In the genomic region with DNA sequence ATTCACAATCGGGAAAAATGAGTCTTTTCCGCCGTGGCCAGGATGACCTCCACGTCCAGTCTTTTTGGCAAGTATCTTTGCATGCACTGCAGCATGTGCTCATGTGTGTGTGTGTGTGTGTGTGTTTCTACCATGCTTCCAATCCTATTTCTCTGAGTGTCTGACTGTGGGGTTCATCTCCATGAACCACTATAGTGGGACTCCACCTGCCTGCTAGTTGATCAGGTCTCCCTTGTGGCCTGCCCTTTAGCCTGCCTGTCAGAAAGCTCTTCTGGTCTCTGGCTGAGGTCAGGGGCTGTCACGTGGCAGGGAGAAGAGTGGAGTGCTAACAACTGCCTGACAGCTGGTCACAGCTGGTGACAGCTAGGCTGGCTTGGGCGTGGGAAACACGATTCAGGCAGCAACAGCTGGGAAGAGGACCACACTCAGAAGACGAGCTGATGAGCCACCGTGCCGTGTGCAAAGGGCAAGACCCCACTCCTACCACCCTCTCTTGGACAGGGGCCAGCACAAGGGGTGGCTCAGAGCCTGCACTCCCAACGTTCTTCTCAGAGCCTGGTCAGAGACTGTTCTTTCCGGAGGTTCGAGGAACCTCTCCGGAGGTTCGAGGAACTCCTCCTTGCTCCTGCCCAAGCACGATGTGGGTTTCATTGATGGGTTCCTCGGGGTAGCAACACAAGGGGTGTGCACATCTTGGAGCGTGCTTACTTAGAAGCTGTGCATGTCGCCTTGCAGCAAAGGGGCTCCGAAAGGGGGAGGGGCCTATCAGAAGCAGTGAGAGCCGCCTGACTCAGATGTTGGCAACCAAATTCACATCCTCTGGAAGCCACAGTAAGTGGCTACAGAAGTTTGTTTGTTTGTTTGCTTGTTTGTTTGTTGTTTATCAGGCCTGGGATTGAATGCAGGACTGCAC, we compare ENCODE assay signal across 9 mouse cellular contexts. TPM values are rescaled to one million over a fixed set of nuclear protein-coding genes. Genes with fewer than 3 reads are reported as not detected.
DNase-seq lines count a peak whose midpoint lies in the region; ATAC-seq and TF ChIP-seq lines count a peak whose summit lies in the region.
"Had no signal": no experiment of that assay in that cellular context is flagged by ENCODE, and none has a peak within 500 bp of the region (broad histone marks: within the 10 kb centered on the region; RNA-seq: fewer than 3 reads in every experiment).

No protein-coding gene starts in this region.

- H3K4me1 ChIP-seq in embryonic facial prominence, embryonic 14.5 days (ENCODE audit: control insufficient read depth, insufficient read depth, low read length), result no peaks in the 10 kb centered on the region
- peaks cover 11% of the 10 kb centered on the region for H3K4me1 ChIP-seq in hindbrain, embryonic 12.5 days
- peaks cover 8% of the 10 kb centered on the region; the same call in 1 of the 2 replicates for H3K4me1 ChIP-seq in limb, embryonic 14.5 days (ENCODE audit: control insufficient read depth, insufficient read depth, low read length)
- no peaks in the 10 kb centered on the region for H3K4me1 ChIP-seq in midbrain, embryonic 16.5 days (ENCODE audit: control insufficient read depth, insufficient read depth, low read length)

- H3K27ac ChIP-seq in embryonic facial prominence, embryonic 14.5 days (replicated peaks; ENCODE audit: low read depth, low read length), result 0 out of 2 replicates have a peak overlapping the region, but pooled peaks have one; percentile 15
- H3K27ac ChIP-seq in hindbrain, embryonic 12.5 days, result no peak overlapping the region; the same call in 1 of the 2 replicates
- H3K27ac ChIP-seq in limb, embryonic 14.5 days (replicated peaks; ENCODE audit: low read depth, low read length), result no peak overlapping the region
- H3K27ac ChIP-seq in midbrain, embryonic 16.5 days (ENCODE audit: low read length), result no peak overlapping the region

- 55% methylated on average over 21 of the region's 21 CpGs for WGBS in embryonic facial prominence, embryonic 14.5 days
- WGBS in hindbrain, embryonic 12.5 days, result 51% methylated on average over 21 of the region's 21 CpGs
- 51% methylated on average over 21 of the region's 21 CpGs for WGBS in limb, embryonic 14.5 days
- 60% methylated on average over 21 of the region's 21 CpGs for WGBS in midbrain, embryonic 16.5 days

- H3K4me3 ChIP-seq in embryonic facial prominence, embryonic 14.5 days (ENCODE audit: low read depth, low read length), result no peak overlapping the region
- no peak overlapping the region for H3K4me3 ChIP-seq in hindbrain, embryonic 12.5 days
- no peak overlapping the region for H3K4me3 ChIP-seq in limb, embryonic 14.5 days (replicated peaks; ENCODE audit: low read length)
- no peak overlapping the region for H3K4me3 ChIP-seq in midbrain, embryonic 16.5 days (ENCODE audit: low read depth, low read length)
- H3K4me3 ChIP-seq: heart, embryonic 13.5 days had no signal

- no peaks in the 10 kb centered on the region for H3K27me3 ChIP-seq in embryonic facial prominence, embryonic 14.5 days (replicated peaks; ENCODE audit: control insufficient read depth, insufficient read depth, low read length)
- no peaks in the 10 kb centered on the region for H3K27me3 ChIP-seq in hindbrain, embryonic 12.5 days
- no peaks in the 10 kb centered on the region for H3K27me3 ChIP-seq in limb, embryonic 14.5 days (ENCODE audit: control insufficient read depth, insufficient read depth, low read length)
- H3K27me3 ChIP-seq in midbrain, embryonic 16.5 days (ENCODE audit: control insufficient read depth, insufficient read depth, low read depth, low read length), result no peaks in the 10 kb centered on the region
- H3K27me3 ChIP-seq: heart, embryonic 13.5 days had no signal

- no peak overlapping the region for H3K9ac ChIP-seq in embryonic facial prominence, embryonic 14.5 days (ENCODE audit: low read depth, low read length)
- no peak overlapping the region for H3K9ac ChIP-seq in hindbrain, embryonic 12.5 days
- H3K9ac ChIP-seq in limb, embryonic 14.5 days (ENCODE audit: low read depth, low read length, severe bottlenecking), result no peak overlapping the region
- no peak overlapping the region for H3K9ac ChIP-seq in midbrain, embryonic 16.5 days (ENCODE audit: low read depth, low read length)
- H3K9ac ChIP-seq: heart, embryonic 13.5 days had no signal

- ATAC-seq in embryonic facial prominence, embryonic 14.5 days (ENCODE audit: low read depth), result peak; percentile 81
- ATAC-seq in hindbrain, embryonic 12.5 days (ENCODE audit: low FRiP score), result 0 out of 2 replicates have a peak, but pooled peaks have one; percentile 14
- ATAC-seq in limb, embryonic 14.5 days (ENCODE audit: low FRiP score, low read depth), result peak; percentile 75
- ATAC-seq in midbrain, embryonic 16.5 days, result peak; percentile 45; the same call in 1 of the 2 replicates

- no peaks in the 10 kb centered on the region for H3K9me3 ChIP-seq in embryonic facial prominence, embryonic 14.5 days (ENCODE audit: control insufficient read depth, low read length)
- H3K9me3 ChIP-seq in hindbrain, embryonic 12.5 days (replicated peaks), result no peaks in the 10 kb centered on the region
- no peaks in the 10 kb centered on the region for H3K9me3 ChIP-seq in limb, embryonic 14.5 days (ENCODE audit: control insufficient read depth, low read length)
- H3K9me3 ChIP-seq in midbrain, embryonic 16.5 days (replicated peaks; ENCODE audit: control insufficient read depth, low read length, poor library complexity, severe bottlenecking), result no peaks in the 10 kb centered on the region
- H3K9me3 ChIP-seq: heart, embryonic 13.5 days had no signal

- no peak overlapping the region for H3K4me2 ChIP-seq in embryonic facial prominence, embryonic 14.5 days (ENCODE audit: low read depth, low read length)
- H3K4me2 ChIP-seq in hindbrain, embryonic 12.5 days (replicated peaks), result no peak overlapping the region
- H3K4me2 ChIP-seq in limb, embryonic 14.5 days (replicated peaks; ENCODE audit: low read depth, low read length, severe bottlenecking), result no peak overlapping the region
- H3K4me2 ChIP-seq in midbrain, embryonic 16.5 days (ENCODE audit: low read length), result no peak overlapping the region
- H3K4me2 ChIP-seq: heart, embryonic 13.5 days had no signal

- H3K36me3 ChIP-seq in embryonic facial prominence, embryonic 14.5 days (ENCODE audit: control insufficient read depth, insufficient read depth, low read length), result no peaks in the 10 kb centered on the region
- H3K36me3 ChIP-seq in hindbrain, embryonic 12.5 days, result no peaks in the 10 kb centered on the region
- no peaks in the 10 kb centered on the region for H3K36me3 ChIP-seq in limb, embryonic 14.5 days (ENCODE audit: control insufficient read depth, insufficient read depth, low read length)
- no peaks in the 10 kb centered on the region for H3K36me3 ChIP-seq in midbrain, embryonic 16.5 days (ENCODE audit: control insufficient read depth, insufficient read depth, low read length)
- H3K36me3 ChIP-seq: heart, embryonic 13.5 days had no signal

- no peak for TF ChIP-seq POLR2A in limb, embryonic 14.5 days (IDR thresholded peaks at IDR 0.05; ENCODE audit: borderline replicate concordance, extremely low read depth, insufficient read depth, insufficient read length)

- peak; percentile 60 for DNase-seq in adrenal gland, postnatal 14 days
- peak; percentile 81 for DNase-seq in embryonic facial prominence, embryonic 14.5 days (ENCODE audit: low spot score)
- DNase-seq in limb, embryonic 14.5 days (ENCODE audit: low spot score), result peak; percentile 69
- no peak for DNase-seq in urinary bladder, postnatal 25 days (ENCODE audit: low spot score)
- DNase-seq in right cerebral cortex, adult 18-20 months, result no peak
- no peak for DNase-seq in layer of hippocampus, adult 8-10 months (ENCODE audit: low spot score in 2 of 2)

RNA-seq across cellular contexts. Expression of gene Mycn, which starts 53.6 kb away (rescaled TPM):
- 7.8 and 7.9 TPM in 2 replicates for total RNA-seq in adrenal gland, postnatal 14 days (2021)
- polyA plus RNA-seq in embryonic facial prominence, embryonic 14.5 days (2014; fragmentation: Nextera tagmentation; extraction: Ambion mirVana), result 17.0 and 23.4 TPM in 2 replicates
- polyA plus RNA-seq in hindbrain, embryonic 12.5 days (2016; fragmentation: Nextera tagmentation; extraction: Ambion mirVana), result 81.6 and 85.3 TPM in 2 replicates
- 20.6 and 21.3 TPM in 2 replicates for polyA plus RNA-seq in limb, embryonic 14.5 days (2012; rRNA removed)
- polyA plus RNA-seq in limb, embryonic 14.5 days (2014; fragmentation: Nextera tagmentation; extraction: Ambion mirVana), result 27.9 and 32.6 TPM in 2 replicates
- 56.2 and 66.4 TPM in 2 replicates for polyA plus RNA-seq in midbrain, embryonic 16.5 days (2015; fragmentation: Nextera tagmentation; extraction: Ambion mirVana)
- 1 to 10 TPM; 6.9 to 8.6 (median 7.8) TPM for total RNA-seq in layer of hippocampus, adult 8-10 months (2022)

Comparison
In these comparisons a context has a peak if more than half of its experiments do, and no peak if none do; other contexts are left out.
1. DNase-seq: peak in adrenal gland, postnatal 14 days (single experiment), embryonic facial prominence, embryonic 14.5 days (single experiment) and limb, embryonic 14.5 days (single experiment); none in urinary bladder, postnatal 25 days (single experiment), right cerebral cortex, adult 18-20 months (single experiment) and layer of hippocampus, adult 8-10 months (0 of 2).
2. ATAC-seq: peak in every context shown above with its lines; median percentile 81 in embryonic facial prominence, embryonic 14.5 days; 75 in limb, embryonic 14.5 days; 45 in midbrain, embryonic 16.5 days; 14 in hindbrain, embryonic 12.5 days.